Mouse (Mus musculus) kidney, adult 18-20 months (tissue): Measurements from ENCODE around the gene Slc2a9.

Source experiments
- DNase-seq: peaks from one replicate; pipeline ENCODE4 v3.0.0; 2021

The Slc2a9 gene

DNA sequence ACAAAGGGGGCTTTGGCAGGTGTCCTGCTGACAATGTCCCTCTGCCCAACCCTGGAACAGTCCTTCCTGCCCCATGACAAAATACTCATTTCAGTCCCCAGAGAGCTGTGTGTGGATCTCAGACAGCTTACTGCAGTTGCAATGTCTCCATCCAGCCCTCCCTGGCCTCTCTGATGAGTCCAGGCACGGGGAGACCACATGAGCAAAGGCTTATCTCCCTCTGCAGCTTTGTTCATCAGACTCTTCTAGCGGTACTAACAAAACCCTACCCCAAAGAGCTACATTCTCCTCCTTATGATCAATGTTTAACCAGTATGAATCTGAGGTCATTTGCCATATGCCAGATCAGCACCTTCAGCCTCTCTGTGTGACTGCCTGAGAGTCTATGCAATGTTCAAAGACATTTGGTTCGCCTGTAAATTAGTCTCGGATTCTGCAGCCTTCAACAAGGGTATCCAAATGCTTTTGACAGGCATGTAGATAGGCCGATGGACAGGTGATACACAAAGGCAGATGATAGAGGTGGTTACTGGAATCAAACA lies 36.3 kb downstream of the Slc2a9 start:
- no peak for DNase-seq

DNA sequence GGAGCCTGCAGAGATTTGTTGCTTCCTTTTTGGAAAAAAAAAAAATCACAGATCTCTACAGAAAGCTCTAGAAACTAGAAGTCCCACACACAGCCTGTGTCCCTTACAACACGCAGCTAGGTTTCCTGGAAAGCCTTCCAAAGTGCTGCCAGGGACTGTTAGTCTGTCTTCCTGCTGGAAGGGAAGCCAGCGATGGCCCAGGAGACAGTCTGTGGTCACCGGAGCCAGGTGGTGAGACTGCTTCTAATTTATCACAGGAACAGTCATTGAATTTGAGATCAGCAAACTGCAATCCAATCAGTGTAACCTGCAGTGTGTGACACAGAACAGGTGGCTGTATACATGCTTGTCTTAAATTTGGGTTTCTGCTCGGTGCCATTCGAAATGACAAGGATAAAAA lies 41.7 kb downstream of the Slc2a9 start:
- DNase-seq: no peak

DNA sequence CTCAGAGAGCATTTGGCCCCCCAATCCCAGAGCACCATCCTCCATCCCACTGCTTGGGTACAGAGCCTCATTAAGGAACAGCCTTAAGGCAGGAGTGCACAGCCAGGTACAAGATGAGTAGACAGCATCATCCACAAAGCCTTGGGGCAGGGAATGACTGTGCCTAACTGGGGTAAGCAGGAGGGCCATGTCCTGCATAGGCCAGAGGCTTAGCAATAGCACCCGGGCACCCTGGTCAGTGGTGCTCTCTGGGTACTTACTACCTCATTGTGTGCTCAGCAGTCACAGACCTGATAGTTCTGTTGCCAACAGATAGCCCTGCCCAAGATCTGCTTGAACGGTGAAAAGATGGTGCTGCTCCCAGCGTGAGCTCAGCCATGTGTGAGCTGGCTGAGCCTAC lies 52.0 kb downstream of the Slc2a9 start:
- no peak for DNase-seq

DNA sequence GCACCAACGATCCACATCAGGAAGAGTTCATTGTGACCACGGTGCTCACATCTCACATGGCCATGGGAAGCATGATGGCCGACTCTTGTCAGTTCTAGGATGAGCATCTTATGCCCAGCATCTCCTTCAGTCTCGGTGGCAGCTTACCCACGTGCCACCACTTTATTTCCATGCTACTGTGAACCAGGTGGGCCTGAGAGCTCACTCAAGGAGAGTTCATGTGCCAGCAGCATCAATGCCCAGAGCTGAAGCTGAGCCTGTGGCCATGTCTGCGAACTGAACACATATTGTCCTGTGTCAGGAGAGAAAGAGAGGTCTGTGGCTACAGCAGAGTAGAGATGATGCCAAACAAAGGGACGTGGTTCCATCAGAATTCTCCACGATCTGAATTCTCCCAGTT lies 53.3 kb downstream of the Slc2a9 start:
- no peak for DNase-seq

DNA sequence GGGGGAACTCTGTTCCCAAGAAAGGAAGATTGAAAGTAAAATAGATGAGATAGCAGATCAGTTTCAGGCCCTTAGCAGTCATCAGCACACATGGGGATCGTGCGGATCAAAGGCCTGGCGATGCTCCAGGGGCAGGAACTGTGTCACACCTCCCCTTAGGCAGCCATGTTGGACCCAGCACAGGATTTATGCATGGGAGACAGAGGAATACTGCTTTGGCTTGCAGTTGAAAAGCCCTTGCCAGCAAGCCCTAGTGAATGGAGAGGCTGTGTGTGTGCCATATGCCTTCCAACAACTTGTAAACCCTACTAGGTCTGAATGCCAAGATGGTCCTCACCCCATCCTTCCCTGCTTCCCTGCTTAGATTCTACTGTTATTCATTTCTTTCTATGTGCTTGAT lies 54.8 kb downstream of the Slc2a9 start:
- DNase-seq: no peak

DNA sequence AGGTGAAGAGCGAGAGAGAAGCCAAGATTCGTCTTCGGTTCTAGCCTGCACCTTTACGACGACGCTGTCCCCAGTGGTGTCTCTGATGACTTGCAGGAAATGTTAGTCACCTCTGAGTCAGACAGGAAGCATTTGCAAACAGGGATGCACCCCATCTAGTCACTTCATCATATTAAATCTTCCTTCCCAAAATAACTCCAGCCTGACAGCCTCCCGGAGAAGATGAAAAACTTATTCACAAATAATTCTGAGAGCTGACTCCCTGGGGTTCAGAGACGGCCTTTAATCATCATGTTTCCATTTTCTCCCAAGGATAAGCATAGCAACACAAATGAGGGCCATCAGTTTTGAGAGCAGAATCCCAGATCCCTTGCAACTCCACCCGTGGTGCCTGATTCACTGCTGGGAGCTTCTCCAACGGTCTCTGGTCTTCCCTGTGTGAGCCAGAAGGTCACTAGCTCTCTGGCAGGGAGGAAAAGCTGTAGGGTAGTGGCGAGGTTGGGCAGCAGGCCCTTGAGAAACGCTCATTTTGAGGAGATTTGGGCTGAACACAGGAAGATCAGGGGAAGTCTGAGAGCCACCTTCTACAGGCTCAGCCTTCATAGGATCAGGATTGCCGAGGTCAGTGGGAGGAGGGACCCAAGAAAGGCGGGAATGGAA lies 56.5 kb downstream of the Slc2a9 start:
- no peak for DNase-seq

DNA sequence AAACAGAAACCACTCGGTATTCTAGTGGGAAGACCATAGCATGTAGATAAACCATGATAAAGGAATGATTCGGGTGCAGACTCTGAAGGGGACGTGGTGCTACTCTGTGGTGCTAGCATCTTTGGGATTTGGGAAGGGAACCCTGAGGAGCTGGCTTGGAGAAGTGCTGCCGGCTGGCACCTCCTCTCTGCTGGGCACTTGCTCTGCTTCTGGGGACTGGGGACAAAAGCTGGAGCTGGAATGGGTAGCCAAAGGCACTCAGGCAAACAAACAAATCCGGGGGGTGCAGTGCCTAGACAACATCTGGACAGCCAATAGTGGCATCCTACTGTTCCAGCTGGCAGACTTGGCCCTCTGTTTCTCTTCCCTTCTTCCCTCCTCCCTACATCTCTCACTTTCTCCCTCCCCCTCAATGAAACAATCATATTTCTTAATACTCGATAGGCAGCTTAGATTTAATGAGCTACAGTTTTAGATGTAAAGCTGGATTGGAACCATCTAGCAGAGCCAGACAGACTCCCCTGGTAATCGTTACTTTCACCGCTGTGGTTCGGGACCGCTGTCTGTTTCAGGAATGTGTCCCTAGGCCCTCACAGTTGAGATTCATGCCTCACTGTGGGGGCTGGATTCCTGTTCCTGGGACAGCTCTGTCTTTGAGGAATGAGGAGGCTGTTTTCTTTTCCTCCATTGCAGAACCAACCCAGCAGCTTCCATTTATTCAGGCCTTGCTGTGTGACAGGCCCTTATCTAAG lies 61.7 kb downstream of the Slc2a9 start:
- no peak for DNase-seq

DNA sequence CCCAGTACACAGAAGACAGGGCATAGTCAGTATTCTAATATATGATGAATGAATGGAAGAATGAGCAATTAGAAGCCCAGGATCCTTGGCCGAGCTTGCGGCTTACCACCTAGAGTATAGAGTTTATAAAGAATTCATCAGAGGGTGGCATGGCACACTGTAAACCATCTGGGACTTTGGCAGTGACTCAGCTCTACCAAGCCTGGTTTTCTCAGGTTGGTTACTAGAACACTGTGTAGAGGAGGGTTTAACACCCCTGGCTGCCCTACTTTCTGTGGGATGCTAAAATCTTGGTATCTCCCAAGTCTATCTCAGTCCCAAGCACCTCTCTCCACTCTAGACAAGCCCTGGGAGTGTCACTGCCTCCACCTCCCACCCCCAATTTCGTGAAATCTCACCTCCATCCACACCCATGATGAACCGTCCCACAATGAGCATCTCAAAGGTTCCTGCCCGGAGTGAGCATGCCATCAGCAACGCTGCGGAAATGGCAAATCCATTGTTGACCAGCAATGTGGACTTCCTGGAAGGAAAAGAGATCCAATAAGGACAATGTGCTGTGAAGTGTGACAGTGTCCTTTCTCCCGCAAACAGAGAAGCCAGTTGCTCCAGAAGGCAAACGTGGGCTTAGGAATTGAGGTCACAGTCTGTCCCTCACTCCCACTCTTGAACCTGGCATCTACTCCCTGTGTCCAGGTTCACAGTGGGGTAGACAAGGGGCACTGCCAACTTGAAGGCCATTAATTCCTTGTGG lies 62.5 kb downstream of the Slc2a9 start:
- no peak for DNase-seq

DNA sequence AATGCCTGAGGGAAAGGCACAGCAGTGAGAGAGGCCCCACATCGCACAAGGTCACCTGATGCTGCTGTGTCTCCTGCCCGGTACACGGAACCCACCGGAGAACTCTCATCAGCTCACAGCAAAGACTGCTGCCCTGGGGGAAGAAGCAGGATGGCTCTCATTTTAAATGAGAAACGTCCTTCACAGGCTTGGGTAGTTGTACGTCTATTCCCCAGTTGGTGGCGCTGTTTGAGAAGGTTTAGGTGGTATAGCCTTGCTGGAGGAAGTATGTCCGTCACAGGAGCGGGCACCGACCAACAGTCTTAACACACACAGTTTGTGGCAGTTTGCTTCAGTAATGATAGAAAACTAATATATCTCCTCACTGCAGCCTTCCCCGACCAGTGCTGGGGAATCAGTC lies 66.3 kb downstream of the Slc2a9 start:
- no peak for DNase-seq

DNA sequence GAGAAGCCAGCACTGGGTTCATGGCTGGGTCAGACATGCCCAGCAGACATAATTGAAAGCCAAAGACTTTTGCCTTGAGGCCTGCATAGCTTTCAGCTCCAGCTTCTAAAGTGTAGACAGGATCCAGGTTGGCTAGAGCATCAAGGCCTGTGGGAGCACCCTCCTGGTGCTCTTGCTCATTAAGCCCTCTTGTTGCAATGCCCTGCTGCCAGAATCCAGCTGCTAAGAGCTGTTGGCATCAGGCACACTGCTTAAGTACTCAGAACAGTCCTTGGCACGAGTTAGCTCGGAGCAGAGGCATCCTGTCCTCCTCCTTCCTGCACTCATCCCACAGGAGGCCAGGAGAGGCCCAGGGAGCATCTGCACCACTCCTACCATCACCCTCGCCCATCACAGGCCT lies 68.1 kb downstream of the Slc2a9 start:
- DNase-seq: no peak

DNA sequence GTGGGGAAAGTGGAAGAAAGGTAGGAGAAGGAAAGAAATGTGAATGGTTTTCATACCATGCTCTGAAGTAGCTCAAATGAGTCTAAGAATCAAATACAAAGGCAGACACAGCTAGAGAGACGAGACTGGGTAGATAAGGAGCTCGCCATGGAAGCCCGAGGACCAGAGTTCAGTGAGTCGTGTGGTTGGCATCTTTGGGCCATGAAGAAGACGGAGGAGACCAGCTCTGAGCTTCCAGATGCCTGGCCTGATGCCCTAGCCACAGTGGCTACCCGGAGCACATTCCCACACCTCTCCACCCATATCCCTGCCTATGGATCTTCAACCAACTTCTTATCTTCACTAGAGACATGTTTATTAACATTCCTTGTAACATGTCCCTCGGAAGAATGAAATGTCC lies 71.7 kb downstream of the Slc2a9 start:
- DNase-seq: no peak

DNA sequence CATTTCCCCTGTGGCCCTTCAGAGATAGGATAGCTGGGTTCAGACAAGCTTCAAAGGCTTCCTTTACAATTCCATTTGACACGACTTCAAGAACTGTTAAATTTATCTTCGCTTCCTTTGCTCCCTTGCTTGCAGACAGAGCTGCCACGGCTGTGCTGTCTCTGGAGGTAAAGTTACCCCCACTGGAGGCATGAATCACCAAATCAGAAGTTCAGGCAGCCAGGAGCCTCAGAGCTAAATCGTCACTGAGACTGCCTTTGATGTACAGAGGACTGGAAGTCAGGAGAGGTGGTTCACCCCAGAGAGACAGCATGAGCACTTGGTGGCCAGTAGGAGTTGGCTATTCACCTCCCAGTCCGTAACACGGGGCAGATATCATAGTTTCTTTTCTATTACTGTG lies 73.8 kb downstream of the Slc2a9 start:
- DNase-seq: no peak

DNA sequence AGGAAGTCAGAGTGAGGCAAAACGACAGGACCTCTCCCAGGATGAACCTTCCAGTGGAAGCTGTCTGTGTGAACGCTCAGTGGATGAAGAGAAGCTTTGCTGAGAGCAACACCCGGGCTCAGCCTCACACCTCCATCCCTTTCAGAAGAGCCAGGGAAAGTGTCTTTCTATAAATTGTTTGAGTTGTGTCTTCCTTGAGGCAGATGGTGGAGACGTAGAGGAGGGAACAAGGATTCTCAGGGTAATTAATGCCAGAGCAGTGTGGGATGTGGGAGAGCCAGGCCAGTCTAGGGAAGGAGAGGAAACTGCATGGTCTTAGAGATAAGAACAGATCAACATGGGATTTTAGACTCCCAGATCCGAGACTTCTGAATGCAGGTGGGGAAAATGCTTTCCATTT lies 75.2 kb downstream of the Slc2a9 start:
- DNase-seq: no peak

DNA sequence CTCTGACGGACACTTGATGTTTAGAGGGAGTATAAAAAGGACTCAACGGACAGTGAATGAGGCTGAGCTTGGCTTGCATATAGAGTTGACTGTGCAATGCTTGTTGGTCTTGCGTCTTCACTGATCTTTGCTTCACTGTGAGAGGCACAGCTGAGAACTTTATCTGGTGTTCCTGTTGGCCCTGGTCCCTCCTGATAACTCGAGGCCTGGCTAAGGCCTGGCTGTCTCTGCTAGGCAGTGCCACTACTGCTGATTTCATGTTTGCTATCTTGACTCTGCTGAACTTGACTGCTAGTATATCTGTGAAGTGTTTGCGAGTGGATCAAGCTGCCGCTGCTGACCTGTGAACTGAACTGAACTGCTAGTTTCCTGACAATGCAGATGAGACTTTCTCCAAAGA lies 77.4 kb downstream of the Slc2a9 start:
- no peak for DNase-seq

DNA sequence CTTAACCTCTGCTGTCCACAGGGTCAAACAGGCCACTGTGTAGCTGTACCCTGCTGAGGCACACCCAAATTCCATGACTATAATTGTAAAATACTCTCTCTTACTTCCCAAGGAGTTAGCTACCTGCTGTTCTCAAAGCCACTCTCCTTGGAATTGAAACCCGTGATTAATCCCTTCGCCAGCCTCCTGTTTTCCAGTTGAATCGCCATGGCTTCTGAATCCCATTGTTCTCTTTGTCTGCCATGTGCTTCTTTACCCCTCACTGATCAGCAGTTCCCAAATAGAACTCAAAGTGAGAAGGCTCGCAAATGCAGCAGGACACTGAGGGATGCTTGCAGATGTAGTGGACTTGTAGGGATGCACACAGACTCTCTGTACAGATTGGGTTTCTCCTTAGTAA lies 80.5 kb downstream of the Slc2a9 start:
- no peak for DNase-seq

DNA sequence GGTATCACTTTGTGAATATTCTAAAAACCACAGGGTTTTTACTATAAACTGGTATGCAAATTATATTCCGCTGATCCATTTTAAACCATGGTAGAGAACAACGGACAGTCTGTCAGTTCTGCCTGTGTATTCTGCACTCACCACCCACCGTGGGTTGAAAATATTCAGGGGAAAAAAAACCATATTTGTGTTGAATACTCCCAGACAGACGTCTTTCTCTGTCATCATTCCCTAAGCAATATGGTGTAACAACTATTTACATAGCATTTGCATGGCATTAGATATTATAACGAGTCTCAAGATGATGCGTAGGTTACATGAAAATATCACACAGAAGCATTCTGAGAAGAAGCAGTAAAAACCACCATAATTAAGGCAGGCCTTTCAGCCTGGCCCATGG lies 84.1 kb downstream of the Slc2a9 start:
- no peak for DNase-seq

DNA sequence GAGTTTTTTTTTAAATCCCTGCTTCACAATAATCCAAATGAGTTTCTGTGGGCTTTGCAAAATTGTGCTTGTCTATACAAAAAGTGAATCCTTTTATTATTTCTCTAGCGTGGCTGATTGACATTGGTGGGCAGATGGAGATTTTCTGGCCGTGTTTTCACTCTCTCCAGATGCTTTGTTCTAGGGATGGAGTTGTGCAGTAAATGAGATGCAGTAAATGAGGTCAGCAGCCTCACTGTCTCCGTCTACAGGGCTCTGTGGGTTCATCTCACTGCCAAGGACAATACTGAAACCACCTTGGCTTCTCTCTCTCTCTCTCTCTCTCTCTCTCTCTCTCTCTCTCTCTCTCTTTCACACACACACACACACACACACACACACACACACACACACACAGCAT lies 99.3 kb downstream of the Slc2a9 start:
- no peak for DNase-seq

DNA sequence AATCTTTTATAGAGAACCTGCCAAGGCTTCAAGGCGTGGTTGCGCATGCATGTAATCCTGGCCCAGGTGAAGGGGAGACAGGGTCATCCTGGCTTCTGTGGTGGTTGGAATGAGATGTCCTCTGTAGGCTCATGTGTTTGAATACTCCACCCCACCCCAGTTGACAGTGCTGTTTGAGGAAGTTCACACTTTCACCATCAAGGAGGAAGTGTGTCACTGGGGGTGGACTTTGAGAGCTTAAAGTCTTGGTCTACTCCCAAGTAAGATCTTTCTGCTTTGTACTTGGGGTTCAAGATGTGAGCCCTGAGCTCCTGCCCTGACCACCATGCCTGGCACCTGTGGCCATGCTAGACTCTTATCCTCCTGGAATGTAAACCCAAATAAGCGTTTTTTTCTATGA lies 100.7 kb downstream of the Slc2a9 start:
- DNase-seq: no peak

DNA sequence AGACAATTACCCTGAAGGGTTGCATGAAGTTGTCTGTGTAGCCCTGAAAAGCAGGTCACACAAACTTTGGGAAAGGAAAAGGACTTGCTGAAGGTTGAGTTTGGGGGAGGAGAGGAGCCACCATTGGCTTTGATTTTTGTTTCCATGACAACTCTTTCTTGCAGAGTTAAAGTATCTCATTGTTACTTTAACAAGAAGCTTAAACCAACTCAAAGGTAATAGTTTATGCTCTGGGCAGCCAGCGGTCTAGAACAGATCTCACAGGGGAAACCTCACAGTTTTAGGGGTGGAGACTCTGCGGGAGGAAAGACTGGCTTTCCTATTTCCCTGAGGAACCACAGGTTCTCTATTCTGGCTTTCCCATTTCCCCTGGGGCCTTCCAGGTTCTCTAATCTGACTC lies 114.1 kb downstream of the Slc2a9 start:
- no peak for DNase-seq

DNA sequence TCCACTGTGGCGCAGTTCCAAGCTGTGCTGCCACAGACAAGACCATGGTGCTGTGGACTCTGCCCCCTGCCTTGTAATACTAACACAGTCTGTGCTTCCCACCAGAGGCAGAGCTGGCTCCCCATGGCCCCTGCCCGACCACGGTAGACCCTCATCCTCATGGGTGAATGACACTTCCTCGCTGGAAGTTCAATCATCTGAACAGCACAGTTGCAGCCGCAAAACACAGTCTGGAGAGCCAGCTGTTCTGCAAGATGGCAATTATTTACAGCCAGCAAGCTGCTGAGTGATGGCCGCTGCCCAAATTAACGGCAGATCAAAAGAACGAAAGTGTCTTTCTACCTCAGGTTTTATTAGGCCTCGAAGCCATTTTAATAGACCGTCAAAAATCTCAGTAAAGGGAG lies 114.5 kb downstream of the Slc2a9 start:
- peak; percentile 42 for DNase-seq

DNA sequence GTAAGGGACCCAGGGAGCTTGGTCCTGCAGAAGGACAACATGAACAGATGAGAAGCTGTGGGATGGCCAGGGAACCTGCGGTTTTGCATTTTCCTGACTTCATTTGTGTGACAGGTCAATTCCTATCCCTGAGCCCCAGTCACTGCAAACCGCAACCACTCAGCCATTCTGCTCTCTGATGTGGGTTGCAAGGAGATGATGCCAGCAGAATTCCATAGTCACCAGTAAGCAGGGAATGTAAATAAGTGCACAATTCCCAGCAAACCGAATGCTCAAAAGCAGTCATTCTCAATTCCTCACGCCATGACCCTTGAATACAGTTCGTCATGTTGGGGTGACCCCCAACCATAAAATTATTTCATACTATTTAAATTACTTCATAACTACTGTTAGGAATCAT lies 123.0 kb downstream of the Slc2a9 start:
- DNase-seq: no peak

DNA sequence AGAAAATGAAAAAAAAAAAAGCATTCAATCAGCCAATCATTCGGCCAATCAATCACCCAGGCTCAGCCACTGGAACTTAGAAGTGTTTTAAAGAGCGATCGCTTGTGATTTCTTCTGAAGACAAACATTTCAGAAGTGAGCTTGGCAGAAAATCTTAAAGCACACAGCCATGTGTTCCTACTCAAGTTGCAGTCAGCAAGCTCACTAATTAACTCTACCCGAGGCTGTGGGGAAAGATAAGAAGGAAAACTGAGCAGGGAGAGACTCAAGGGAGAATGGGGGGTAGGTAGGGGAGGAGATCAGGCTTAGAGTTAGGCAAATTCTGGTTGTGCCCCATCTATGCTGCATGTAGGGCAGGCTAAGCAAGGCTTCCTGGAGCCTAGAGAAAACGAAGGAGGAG lies 130.6 kb downstream of the Slc2a9 start:
- no peak for DNase-seq

DNA sequence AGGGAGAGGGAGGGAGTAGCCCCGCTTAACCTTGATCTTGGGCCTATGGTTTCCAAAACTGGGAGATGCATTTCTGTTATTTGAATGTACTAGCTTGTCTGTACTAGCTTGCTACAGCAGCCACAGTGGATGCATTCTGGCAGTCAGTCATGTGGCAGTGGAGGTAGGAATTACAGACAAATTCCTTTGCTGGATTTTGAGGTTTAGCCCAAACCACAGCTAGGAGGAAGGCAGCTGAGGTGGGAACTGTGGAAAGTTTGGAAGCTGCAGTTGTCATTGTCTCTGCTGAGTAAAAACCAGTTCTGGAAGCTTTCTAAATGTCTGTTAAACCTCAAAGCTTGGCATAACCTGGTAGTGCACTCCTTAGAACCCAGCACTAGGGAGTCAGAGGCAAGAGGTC lies 131.6 kb downstream of the Slc2a9 start:
- DNase-seq: no peak
